Mouse (Mus musculus): ENCODE data around the gene Man2a1.

- TF ChIP-seq GATA1 (IDR thresholded peaks at IDR 0.05; ENCODE audit: low read length) = no peak
- no peak for TF ChIP-seq TAL1 (IDR thresholded peaks at IDR 0.05; ENCODE audit: low read length)
Measured at GRCm38 (mm10) chr17:64579696-64580095, 20.8 kb upstream of the Man2a1 start.

Measured in erythroblast, embryonic 14.5 days (primary cell).